Mouse (Mus musculus) bone marrow macrophage, adult 2 months (primary cell): ENCODE data around the gene Vsig8. TPM values are rescaled to one million over a fixed set of nuclear protein-coding genes. Genes with fewer than 3 reads are reported as not detected.

ENCODE experiments used
- H3K27ac ChIP-seq: 2 replicates; pipeline ENCODE4 v1.5.1; 2012; ENCODE audit warnings: low read depth, low read length; ENCODE audit not compliant: insufficient read depth
- H3K4me1 ChIP-seq: 2 replicates; pipeline ENCODE4 v1.6.1; 2012; ENCODE audit warnings: low read length; ENCODE audit not compliant: control insufficient read depth, insufficient read depth
- H3K4me3 ChIP-seq: 2 replicates; pipeline ENCODE4 v1.5.1; 2012; ENCODE audit warnings: mild to moderate bottlenecking, low read length, moderate library complexity; ENCODE audit not compliant: insufficient read depth
- CTCF ChIP-seq: IDR thresholded peaks from 2 replicates; pipeline ENCODE4 v1.5.1; 2012; ENCODE audit warnings: low read depth, mild to moderate bottlenecking, low read length, moderate library complexity
- POLR2A ChIP-seq: IDR thresholded peaks from 2 replicates; pipeline ENCODE4 v1.6.1; 2012; ENCODE audit warnings: mild to moderate bottlenecking, low read depth, low read length, borderline replicate concordance
- polyA plus RNA-seq: library from polyadenylated mRNA; stranded (reverse); fragments of >200 nt; gene quantifications from 2 replicates; pipeline ENCODE4 v1.2.4, GENCODE M21; 2012; ENCODE audit not compliant: missing spikeins, insufficient read depth, insufficient read length

The Vsig8 gene
- polyA plus RNA-seq, 1 experiment: not detected

- H3K4me1 ChIP-seq: peaks cover 11% of the 10 kb centered on the region
- TF ChIP-seq POLR2A: no peak
- no peak for TF ChIP-seq CTCF
- no peak overlapping the region for H3K4me3 ChIP-seq
- H3K27ac ChIP-seq: no peak overlapping the region
These were observed 26.7 kb downstream of the Vsig8 start for GRCm38 (mm10) chr1:172582436-172582835.

GRCm38 (mm10) chr1:172584271-172584670 is 28.5 kb downstream of the Vsig8 start:
- no peak overlapping the region for H3K4me3 ChIP-seq
- peaks cover 18% of the 10 kb centered on the region for H3K4me1 ChIP-seq
- TF ChIP-seq POLR2A (no peak), CTCF (no peak)
- H3K27ac ChIP-seq: no peak overlapping the region

GRCm38 (mm10) chr1:172585026-172585425 is 29.3 kb downstream of the Vsig8 start:
- no peak for TF ChIP-seq POLR2A
- TF ChIP-seq CTCF: no peak
- Histone ChIP-seq H3K4me1 (peaks cover 24% of the 10 kb centered on the region), H3K27ac (no peak overlapping the region), H3K4me3 (no peak overlapping the region)

- TF ChIP-seq CTCF: no peak
- TF ChIP-seq POLR2A: no peak
- H3K4me3 ChIP-seq: no peak overlapping the region
- H3K27ac ChIP-seq: no peak overlapping the region
- H3K4me1 ChIP-seq: peaks cover 31% of the 10 kb centered on the region
These were observed 30.2 kb downstream of the Vsig8 start for GRCm38 (mm10) chr1:172585612-172586567.

- Histone ChIP-seq H3K4me3 (no peak within 1 kb of the TSS), H3K4me1 (peaks cover 37% of the 10 kb centered on the region), H3K27ac (peak within 1 kb of the TSS; percentile 12; the same call in 1 of the 2 replicates)
- TF ChIP-seq POLR2A: no peak
- no peak for TF ChIP-seq CTCF
These were observed 34.6 kb downstream of the Vsig8 start, which contains the start of gene Slamf8 for GRCm38 (mm10) chr1:172590385-172590784. Slamf8 (minus strand) TSS chr1:172590568.

GRCm38 (mm10) chr1:172593321-172593720 is 37.6 kb downstream of the Vsig8 start:
- TF ChIP-seq POLR2A (no peak), CTCF (no peak)
- Histone ChIP-seq H3K27ac (no peak overlapping the region), H3K4me3 (no peak overlapping the region), H3K4me1 (peaks cover 27% of the 10 kb centered on the region)

- Histone ChIP-seq H3K4me3 (no peak overlapping the region), H3K4me1 (peaks cover 22% of the 10 kb centered on the region), H3K27ac (no peak overlapping the region)
- TF ChIP-seq POLR2A: no peak
- no peak for TF ChIP-seq CTCF
These were observed 38.2 kb downstream of the Vsig8 start for GRCm38 (mm10) chr1:172593956-172594355.

GRCm38 (mm10) chr1:172594495-172594894 is 38.8 kb downstream of the Vsig8 start:
- Histone ChIP-seq H3K4me3 (no peak overlapping the region), H3K4me1 (peaks cover 18% of the 10 kb centered on the region), H3K27ac (no peak overlapping the region)
- TF ChIP-seq POLR2A (no peak), CTCF (peak; percentile 56)

- Histone ChIP-seq H3K4me1 (no peaks in the 10 kb centered on the region), H3K27ac (no peak within 1 kb of the TSS), H3K4me3 (no peak within 1 kb of the TSS)
- TF ChIP-seq CTCF: no peak
- no peak for TF ChIP-seq POLR2A
These were observed 46.6 kb downstream of the Vsig8 start, which contains the start of gene Fcrl6 for GRCm38 (mm10) chr1:172602326-172602725. Fcrl6 (minus strand) TSS chr1:172602551.

GRCm38 (mm10) chr1:172611304-172611703 is 55.6 kb downstream of the Vsig8 start:
- Histone ChIP-seq H3K4me1 (no peaks in the 10 kb centered on the region), H3K27ac (no peak overlapping the region), H3K4me3 (no peak overlapping the region)
- TF ChIP-seq CTCF (no peak), POLR2A (no peak)
